Comparison of ENCODE assay signal across 11 mouse cellular contexts in the genomic region with DNA sequence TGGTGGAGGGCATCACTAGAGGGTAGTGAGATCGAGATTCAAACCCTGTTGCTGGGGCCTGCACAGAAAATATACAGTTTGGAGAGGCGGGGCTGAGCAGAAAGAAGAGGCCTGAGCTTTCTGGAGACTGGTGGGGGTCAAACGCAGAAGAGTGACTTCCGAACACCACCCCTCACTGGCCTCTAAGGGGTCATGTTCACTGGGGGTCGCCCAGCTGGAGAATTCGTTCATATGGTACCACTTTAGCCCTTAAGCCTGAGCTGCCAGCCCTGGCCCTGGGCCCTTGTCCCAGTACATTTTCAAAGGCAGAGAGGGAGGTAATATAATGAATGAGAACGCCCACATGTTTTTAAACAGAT. TPM values are rescaled to one million over a fixed set of nuclear protein-coding genes. Genes with fewer than 3 reads are reported as not detected.
DNase-seq lines count a peak whose midpoint lies in the region; ATAC-seq and TF ChIP-seq lines count a peak whose summit lies in the region.
"Had no signal": no experiment of that assay in that cellular context is flagged by ENCODE, and none has a peak within 500 bp of the region (broad histone marks: within the 10 kb centered on the region; RNA-seq: fewer than 3 reads in every experiment).

No protein-coding gene starts in this region.

- no peaks in the 10 kb centered on the region for H3K9me3 ChIP-seq in liver, embryonic 13.5 days (replicated peaks)
- no peaks in the 10 kb centered on the region for H3K9me3 ChIP-seq in liver, embryonic 11.5 days (ENCODE audit: control insufficient read depth, low read length)
- H3K9me3 ChIP-seq in embryonic facial prominence, embryonic 11.5 days (replicated peaks; ENCODE audit: control insufficient read depth, low read length): no peaks in the 10 kb centered on the region
- no peaks in the 10 kb centered on the region for H3K9me3 ChIP-seq in limb, embryonic 15.5 days
- H3K9me3 ChIP-seq: neural tube, embryonic 12.5 days had no signal

- no peak for TF ChIP-seq CTCF in thymus, adult 2 months (IDR thresholded peaks at IDR 0.05; ENCODE audit: borderline replicate concordance, control insufficient read depth, extremely low read depth, insufficient read depth, low read length, poor library complexity)

- peaks cover 64% of the 10 kb centered on the region for H3K4me1 ChIP-seq in liver, embryonic 13.5 days (replicated peaks)
- H3K4me1 ChIP-seq in liver, embryonic 11.5 days (replicated peaks; ENCODE audit: control insufficient read depth, insufficient read depth, low read length): peaks cover 41% of the 10 kb centered on the region
- H3K4me1 ChIP-seq in embryonic facial prominence, embryonic 11.5 days (ENCODE audit: control insufficient read depth, insufficient read depth, low read length): peaks cover 3% of the 10 kb centered on the region; the same call in 1 of the 2 replicates
- peaks cover 42% of the 10 kb centered on the region for H3K4me1 ChIP-seq in limb, embryonic 15.5 days
- H3K4me1 ChIP-seq in thymus, adult 2 months (replicated peaks; ENCODE audit: control insufficient read depth, insufficient read depth, low read length): peaks cover 18% of the 10 kb centered on the region

- H3K27ac ChIP-seq in liver, embryonic 13.5 days: peak overlapping the region; percentile 23; the same call in 1 of the 2 replicates
- H3K27ac ChIP-seq in liver, embryonic 11.5 days (ENCODE audit: low read depth, low read length): no peak overlapping the region
- H3K27ac ChIP-seq in embryonic facial prominence, embryonic 11.5 days (replicated peaks; ENCODE audit: low read depth, low read length): no peak overlapping the region
- H3K27ac ChIP-seq in limb, embryonic 15.5 days: peak overlapping the region; percentile 91
- H3K27ac ChIP-seq in thymus, adult 2 months (ENCODE audit: control insufficient read depth, insufficient read depth, low read length): no peak overlapping the region
- H3K27ac ChIP-seq: neural tube, embryonic 12.5 days had no signal

- no peak overlapping the region for H3K4me3 ChIP-seq in liver, embryonic 13.5 days (replicated peaks)
- no peak overlapping the region for H3K4me3 ChIP-seq in liver, embryonic 11.5 days (ENCODE audit: low read depth, low read length)
- no peak overlapping the region for H3K4me3 ChIP-seq in embryonic facial prominence, embryonic 11.5 days (ENCODE audit: low read depth, low read length)
- no peak overlapping the region for H3K4me3 ChIP-seq in limb, embryonic 15.5 days
- H3K4me3 ChIP-seq in thymus, adult 2 months (ENCODE audit: control insufficient read depth, insufficient read depth, low read length): no peak overlapping the region

- no peak for ATAC-seq in liver, embryonic 13.5 days (ENCODE audit: low read depth)
- ATAC-seq in liver, embryonic 11.5 days (replicated peaks; ENCODE audit: low FRiP score): no peak
- no peak for ATAC-seq in embryonic facial prominence, embryonic 11.5 days (replicated peaks; ENCODE audit: insufficient number of reproducible peaks, low FRiP score, low TSS enrichment, low read depth)
- no peak for ATAC-seq in limb, embryonic 15.5 days (ENCODE audit: insufficient number of reproducible peaks, low FRiP score, low TSS enrichment, low read depth)

- H3K4me2 ChIP-seq in liver, embryonic 13.5 days: peak overlapping the region; percentile 91
- no peak overlapping the region for H3K4me2 ChIP-seq in liver, embryonic 11.5 days
- H3K4me2 ChIP-seq in embryonic facial prominence, embryonic 11.5 days (ENCODE audit: low read depth, low read length): no peak overlapping the region
- peak overlapping the region; percentile 8; the same call in 1 of the 2 replicates for H3K4me2 ChIP-seq in limb, embryonic 15.5 days

- WGBS in liver, embryonic 13.5 days (ENCODE audit: insufficient replicate concordance): 71% methylated on average over 7 of the region's 7 CpGs
- WGBS in liver, embryonic 11.5 days: 71% methylated on average over 7 of the region's 7 CpGs
- 48% methylated on average over 7 of the region's 7 CpGs for WGBS in embryonic facial prominence, embryonic 11.5 days
- 31% methylated on average over 7 of the region's 7 CpGs for WGBS in limb, embryonic 15.5 days
- WGBS in thymus, adult 2 months: 86% methylated on average over 7 of the region's 7 CpGs

- DNase-seq in heart, adult 11 months: peak; percentile 94
- no peak for DNase-seq in heart, postnatal 4 days
- no peak for DNase-seq in liver, embryonic 13.5 days
- DNase-seq in liver, embryonic 11.5 days (ENCODE audit: low spot score): no peak
- DNase-seq in embryonic facial prominence, embryonic 11.5 days (ENCODE audit: low spot score): peak; percentile 49
- DNase-seq in adipocyte (ENCODE audit: low spot score): no peak
- no peak for DNase-seq in thymus, adult 2 months

- no peaks in the 10 kb centered on the region for H3K27me3 ChIP-seq in liver, embryonic 13.5 days
- H3K27me3 ChIP-seq in liver, embryonic 11.5 days (replicated peaks; ENCODE audit: control insufficient read depth, insufficient read depth, low read length): no peaks in the 10 kb centered on the region
- no peaks in the 10 kb centered on the region for H3K27me3 ChIP-seq in embryonic facial prominence, embryonic 11.5 days (ENCODE audit: control insufficient read depth, insufficient read depth, low read length)
- H3K27me3 ChIP-seq in limb, embryonic 15.5 days: no peaks in the 10 kb centered on the region
- no peaks in the 10 kb centered on the region for H3K27me3 ChIP-seq in thymus, adult 2 months (ENCODE audit: control insufficient read depth, insufficient read depth, low read length)

- H3K9ac ChIP-seq in liver, embryonic 13.5 days: 0 out of 2 replicates have a peak overlapping the region, but pooled peaks have one; percentile 60
- H3K9ac ChIP-seq in liver, embryonic 11.5 days (ENCODE audit: low read depth, low read length): no peak overlapping the region
- H3K9ac ChIP-seq in embryonic facial prominence, embryonic 11.5 days (replicated peaks; ENCODE audit: low read length): no peak overlapping the region
- no peak overlapping the region for H3K9ac ChIP-seq in limb, embryonic 15.5 days

- TF ChIP-seq POLR2A in thymus, adult 2 months (IDR thresholded peaks at IDR 0.05; ENCODE audit: control insufficient read depth, extremely low read depth, insufficient read depth, low read length, poor library complexity): no peak

- H3K36me3 ChIP-seq in liver, embryonic 13.5 days: no peaks in the 10 kb centered on the region
- no peaks in the 10 kb centered on the region for H3K36me3 ChIP-seq in liver, embryonic 11.5 days (ENCODE audit: control insufficient read depth, insufficient read depth, low read length)
- no peaks in the 10 kb centered on the region for H3K36me3 ChIP-seq in embryonic facial prominence, embryonic 11.5 days (replicated peaks; ENCODE audit: control insufficient read depth, insufficient read depth, low read depth, low read length)
- H3K36me3 ChIP-seq in limb, embryonic 15.5 days: no peaks in the 10 kb centered on the region
- no peaks in the 10 kb centered on the region for H3K36me3 ChIP-seq in thymus, adult 2 months (ENCODE audit: control insufficient read depth, insufficient read depth, low read length)
- H3K36me3 ChIP-seq: neural tube, embryonic 12.5 days had no signal

RNA-seq across cellular contexts. Expression of gene Pfkfb4, which starts 1.1 kb away (rescaled TPM):
- 1 to 10 TPM; 3.4 TPM for total RNA-seq in heart, postnatal 4 days (2021)
- 2.3 and 2.5 TPM in 2 replicates for polyA plus RNA-seq in liver, embryonic 13.5 days (2015; fragmentation: Nextera tagmentation; extraction: Ambion mirVana)
- polyA plus RNA-seq in liver, embryonic 11.5 days (2014; fragmentation: Nextera tagmentation; extraction: Ambion mirVana): 7.4 and 9.1 TPM in 2 replicates
- 7.8 TPM in 2 replicates for polyA plus RNA-seq in embryonic facial prominence, embryonic 11.5 days (2014; fragmentation: Nextera tagmentation; extraction: Ambion mirVana)
- 10.0 and 11.8 TPM in 2 replicates for polyA plus RNA-seq in limb, embryonic 15.5 days (2015; fragmentation: Nextera tagmentation; extraction: Ambion mirVana)
- 13.4 and 15.1 TPM in 2 replicates for polyA plus RNA-seq in thymus, adult 2 months (2012; rRNA removed)

RNA-seq across cellular contexts. Expression of gene Ucn2, which starts 4.6 kb away (rescaled TPM):
- not detected for total RNA-seq in heart, postnatal 4 days (2021)
- not detected in 2 replicates for polyA plus RNA-seq in liver, embryonic 13.5 days (2015; fragmentation: Nextera tagmentation; extraction: Ambion mirVana)
- polyA plus RNA-seq in liver, embryonic 11.5 days (2014; fragmentation: Nextera tagmentation; extraction: Ambion mirVana): not detected in 2 replicates
- polyA plus RNA-seq in embryonic facial prominence, embryonic 11.5 days (2014; fragmentation: Nextera tagmentation; extraction: Ambion mirVana): 0.25 TPM in 1 of 2 replicates, not detected in the other
- polyA plus RNA-seq in limb, embryonic 15.5 days (2015; fragmentation: Nextera tagmentation; extraction: Ambion mirVana): 0.46 TPM in 1 of 2 replicates, not detected in the other
- polyA plus RNA-seq in thymus, adult 2 months (2012; rRNA removed): 0.40 and 1.3 TPM in 2 replicates
- polyA plus RNA-seq: forebrain, embryonic 11.5 days; liver, embryonic 16.5 days; neural tube, embryonic 12.5 days had no signal

RNA-seq across cellular contexts. Expression of gene Col7a1, which starts 37.1 kb away (rescaled TPM):
- 1 to 10 TPM in 1 of 2 experiments, under 1 TPM in 1; 0.81 to 1.3 TPM for total RNA-seq in heart, postnatal 4 days (2021)
- 0.28 and 0.38 TPM in 2 replicates for polyA plus RNA-seq in liver, embryonic 13.5 days (2015; fragmentation: Nextera tagmentation; extraction: Ambion mirVana)
- 0.16 and 0.69 TPM in 2 replicates for polyA plus RNA-seq in liver, embryonic 11.5 days (2014; fragmentation: Nextera tagmentation; extraction: Ambion mirVana)
- polyA plus RNA-seq in embryonic facial prominence, embryonic 11.5 days (2014; fragmentation: Nextera tagmentation; extraction: Ambion mirVana): 1.1 and 2.4 TPM in 2 replicates
- 19.4 and 24.4 TPM in 2 replicates for polyA plus RNA-seq in limb, embryonic 15.5 days (2015; fragmentation: Nextera tagmentation; extraction: Ambion mirVana)
- polyA plus RNA-seq in thymus, adult 2 months (2012; rRNA removed): 5.1 and 7.9 TPM in 2 replicates

RNA-seq across cellular contexts. Expression of gene Shisa5, which starts 47.9 kb away (rescaled TPM):
- 10 to 100 TPM; 48.2 to 50.4 TPM for total RNA-seq in heart, postnatal 4 days (2021)
- 20.0 and 21.8 TPM in 2 replicates for polyA plus RNA-seq in liver, embryonic 13.5 days (2015; fragmentation: Nextera tagmentation; extraction: Ambion mirVana)
- polyA plus RNA-seq in liver, embryonic 11.5 days (2014; fragmentation: Nextera tagmentation; extraction: Ambion mirVana): 33.7 and 34.3 TPM in 2 replicates
- 33.2 and 37.0 TPM in 2 replicates for polyA plus RNA-seq in embryonic facial prominence, embryonic 11.5 days (2014; fragmentation: Nextera tagmentation; extraction: Ambion mirVana)
- 108 and 123 TPM in 2 replicates for polyA plus RNA-seq in limb, embryonic 15.5 days (2015; fragmentation: Nextera tagmentation; extraction: Ambion mirVana)
- 2,502 and 2,648 TPM in 2 replicates for polyA plus RNA-seq in thymus, adult 2 months (2012; rRNA removed)

RNA-seq across cellular contexts. Expression of gene Uqcrc1, which starts 54.0 kb away (rescaled TPM):
- 1,000 to 10,000 TPM; 1,397 to 1,461 TPM for total RNA-seq in heart, postnatal 4 days (2021)
- polyA plus RNA-seq in liver, embryonic 13.5 days (2015; fragmentation: Nextera tagmentation; extraction: Ambion mirVana): 354 and 355 TPM in 2 replicates
- polyA plus RNA-seq in liver, embryonic 11.5 days (2014; fragmentation: Nextera tagmentation; extraction: Ambion mirVana): 547 and 583 TPM in 2 replicates
- 412 and 422 TPM in 2 replicates for polyA plus RNA-seq in embryonic facial prominence, embryonic 11.5 days (2014; fragmentation: Nextera tagmentation; extraction: Ambion mirVana)
- polyA plus RNA-seq in limb, embryonic 15.5 days (2015; fragmentation: Nextera tagmentation; extraction: Ambion mirVana): 427 and 499 TPM in 2 replicates
- polyA plus RNA-seq in thymus, adult 2 months (2012; rRNA removed): 554 and 681 TPM in 2 replicates

Comparison
In these comparisons a context has a peak if more than half of its experiments do, and no peak if none do; other contexts are left out.
1. DNase-seq: peak in heart, adult 11 months (single experiment) and embryonic facial prominence, embryonic 11.5 days (single experiment); none in heart, postnatal 4 days (single experiment), liver, embryonic 13.5 days (single experiment), liver, embryonic 11.5 days (single experiment), adipocyte (single experiment) and thymus, adult 2 months (single experiment).
2. H3K27ac ChIP-seq: peak in liver, embryonic 13.5 days (single experiment) and limb, embryonic 15.5 days (single experiment); none in liver, embryonic 11.5 days (single experiment), embryonic facial prominence, embryonic 11.5 days (single experiment) and thymus, adult 2 months (single experiment).
3. H3K4me2 ChIP-seq: peak in liver, embryonic 13.5 days (single experiment) and limb, embryonic 15.5 days (single experiment); none in liver, embryonic 11.5 days (single experiment) and embryonic facial prominence, embryonic 11.5 days (single experiment).